Mouse (Mus musculus) neural tube, embryonic 10.5 days (tissue): ENCODE data around the gene Triobp.

ENCODE experiments used
- DNase-seq: peaks from one replicate; pipeline ENCODE4 v3.0.0-alpha.2; 2017; ENCODE audit warnings: low spot score; ENCODE audit errors: extremely low spot score

The Triobp gene

GRCm38 (mm10) chr15:78926021-78926919, 21.3 kb upstream of the Triobp start, which contains the start of gene Lgals1:
TSS of gene Lgals1 (plus strand) at chr15:78926725.
- DNase-seq = peak; percentile 76

- DNase-seq = peak; percentile 42
Measured at GRCm38 (mm10) chr15:78927021-78927787, 20.3 kb upstream of the Triobp start.

- DNase-seq = peak; percentile 87
Measured at GRCm38 (mm10) chr15:78927788-78928457, 19.6 kb upstream of the Triobp start.

GRCm38 (mm10) chr15:78928539-78928938, 19.0 kb upstream of the Triobp start:
- no peak for DNase-seq

- DNase-seq = no peak
Measured at GRCm38 (mm10) chr15:78930192-78930706, 17.3 kb upstream of the Triobp start.

- no peak for DNase-seq
Measured at GRCm38 (mm10) chr15:78930801-78931426, 16.6 kb upstream of the Triobp start.

GRCm38 (mm10) chr15:78931577-78931976, 15.9 kb upstream of the Triobp start:
- DNase-seq = no peak

- DNase-seq = peak; percentile 92
Measured at GRCm38 (mm10) chr15:78934784-78935320, 12.7 kb upstream of the Triobp start, which contains the start of gene Nol12. TSS of gene Nol12 (plus strand) at chr15:78934933.

- DNase-seq = no peak
Measured at GRCm38 (mm10) chr15:78936403-78936802, 11.1 kb upstream of the Triobp start.

- no peak for DNase-seq
Measured at GRCm38 (mm10) chr15:78937311-78937710, 10.2 kb upstream of the Triobp start.

- DNase-seq = no peak
Measured at GRCm38 (mm10) chr15:78937963-78938362, 9.6 kb upstream of the Triobp start.

- no peak for DNase-seq
Measured at GRCm38 (mm10) chr15:78940325-78940724, 7.2 kb upstream of the Triobp start.

GRCm38 (mm10) chr15:78942663-78943062, 4.9 kb upstream of the Triobp start:
- peak; percentile 89 for DNase-seq

- no peak for DNase-seq
Measured at GRCm38 (mm10) chr15:78946232-78946631, 1.3 kb upstream of the Triobp start.

- peak; percentile 35 for DNase-seq
Measured at GRCm38 (mm10) chr15:78948152-78948725, 715 bp downstream of the Triobp start.

- no peak for DNase-seq
Measured at GRCm38 (mm10) chr15:78948883-78949282, 1.4 kb downstream of the Triobp start.

- no peak for DNase-seq
Measured at GRCm38 (mm10) chr15:78955663-78956062, 8.1 kb downstream of the Triobp start.

GRCm38 (mm10) chr15:78956351-78956750, 8.8 kb downstream of the Triobp start:
- no peak for DNase-seq

- no peak for DNase-seq
Measured at GRCm38 (mm10) chr15:78957021-78957420, 9.5 kb downstream of the Triobp start.

- no peak for DNase-seq
Measured at GRCm38 (mm10) chr15:78959537-78959936, 12.0 kb downstream of the Triobp start.
